Comparison of ENCODE assay signal across 8 mouse cellular contexts in the genomic region with DNA sequence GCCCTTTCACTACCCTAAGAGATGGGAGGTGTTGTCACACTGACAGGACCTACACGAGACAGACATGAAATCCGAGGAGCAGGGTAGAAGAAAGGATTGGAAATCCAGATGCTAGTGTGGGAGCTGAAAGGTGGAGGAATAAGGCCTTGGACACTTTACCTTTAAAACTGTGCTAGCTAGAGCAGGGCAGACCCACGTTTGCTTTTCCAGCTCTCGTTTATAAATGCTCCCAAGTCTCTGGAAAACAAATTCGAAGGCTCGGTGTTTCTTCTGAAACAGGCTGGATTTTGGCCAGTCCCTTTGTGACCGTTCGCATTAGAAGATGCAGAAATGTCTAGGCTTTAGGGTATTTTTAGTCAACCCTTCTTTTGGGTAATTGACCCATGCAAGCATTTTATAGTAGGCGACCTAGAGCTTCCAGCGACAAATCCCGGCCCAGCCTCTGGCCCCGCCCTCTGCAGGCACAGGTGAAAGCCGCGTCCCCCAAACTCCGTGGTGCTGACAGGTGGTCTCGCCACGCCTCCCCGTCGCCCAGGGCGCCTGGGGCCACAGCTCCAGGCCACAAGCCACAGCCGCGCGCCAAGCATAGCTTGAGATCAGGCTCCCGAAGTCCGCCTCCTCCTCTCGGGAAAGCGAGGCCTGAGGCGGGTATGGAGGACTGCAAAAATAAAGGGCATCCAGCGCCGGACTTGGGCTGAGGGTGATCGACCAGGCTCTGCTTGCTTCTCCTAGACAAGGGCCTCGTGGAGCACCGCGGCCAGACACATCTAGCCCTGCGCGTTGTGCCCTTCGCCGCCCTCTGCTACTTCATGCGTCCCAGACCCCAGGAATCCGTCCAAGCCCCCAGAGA. TPM values are rescaled to one million over a fixed set of nuclear protein-coding genes. Genes with fewer than 3 reads are reported as not detected.
A peak's percentile ranks its signal among the peaks of the same experiment; 100 is the strongest.
DNase-seq lines count a peak whose midpoint lies in the region; ATAC-seq lines count a peak whose summit lies in the region.

No protein-coding gene starts in this region.

- 7% methylated on average over 40 of the region's 40 CpGs for WGBS in intestine, embryonic 15.5 days
- 7% methylated on average over 40 of the region's 40 CpGs for WGBS in liver, embryonic 15.5 days (ENCODE audit: insufficient replicate concordance)
- WGBS in stomach, embryonic 15.5 days = 7% methylated on average over 40 of the region's 40 CpGs

- peak overlapping the region; percentile 94 for H3K27ac ChIP-seq in intestine, embryonic 15.5 days
- H3K27ac ChIP-seq in liver, embryonic 15.5 days (replicated peaks) = no peak overlapping the region
- peak overlapping the region; percentile 81 for H3K27ac ChIP-seq in stomach, embryonic 15.5 days

- peak overlapping the region; percentile 74 for H3K9ac ChIP-seq in intestine, embryonic 15.5 days
- no peak overlapping the region for H3K9ac ChIP-seq in liver, embryonic 15.5 days
- peak overlapping the region; percentile 74 for H3K9ac ChIP-seq in stomach, embryonic 15.5 days

- H3K4me1 ChIP-seq in intestine, embryonic 15.5 days (replicated peaks) = peaks cover 18% of the 10 kb centered on the region
- peaks cover 14% of the 10 kb centered on the region for H3K4me1 ChIP-seq in liver, embryonic 15.5 days (replicated peaks)
- H3K4me1 ChIP-seq in stomach, embryonic 15.5 days = peaks cover 11% of the 10 kb centered on the region; the same call in 1 of the 2 replicates

- peak overlapping the region; percentile 64 for H3K4me3 ChIP-seq in intestine, embryonic 15.5 days (replicated peaks)
- H3K4me3 ChIP-seq in liver, embryonic 15.5 days (replicated peaks) = peak overlapping the region; percentile 51
- H3K4me3 ChIP-seq in stomach, embryonic 15.5 days (replicated peaks) = peak overlapping the region; percentile 66

- no peak; the same call in none of the 2 replicates for ATAC-seq in intestine, embryonic 15.5 days
- peak; percentile 5; the same call in 1 of the 2 replicates for ATAC-seq in liver, embryonic 15.5 days (ENCODE audit: insufficient read depth)
- ATAC-seq in stomach, embryonic 15.5 days (ENCODE audit: insufficient read depth, low FRiP score, low read depth) = peak; percentile 1; the same call in 1 of the 2 replicates
- no peak for ATAC-seq in megakaryocyte-erythroid progenitor cell, adult 5-6 weeks (replicated peaks; ENCODE audit: low FRiP score, low TSS enrichment, poor library complexity, severe bottlenecking)

- H3K4me2 ChIP-seq in intestine, embryonic 15.5 days (replicated peaks) = peak overlapping the region; percentile 99
- peak overlapping the region; percentile 70 for H3K4me2 ChIP-seq in liver, embryonic 15.5 days
- H3K4me2 ChIP-seq in stomach, embryonic 15.5 days = peak overlapping the region; percentile 98

- DNase-seq in thymus, postnatal 4 days = peak; percentile 33
- DNase-seq in thymus, postnatal 0 days (ENCODE audit: low spot score) = no peak
- peak; percentile 43 to 47 for DNase-seq in cerebellum, postnatal 14 days
- peak; percentile 49 to 62 for DNase-seq in gastrocnemius, adult 8-10 months (ENCODE audit: low spot score in 2 of 2)

- H3K27me3 ChIP-seq in intestine, embryonic 15.5 days (replicated peaks) = no peaks in the 10 kb centered on the region
- H3K27me3 ChIP-seq in liver, embryonic 15.5 days = peaks cover 73% of the 10 kb centered on the region
- H3K27me3 ChIP-seq in stomach, embryonic 15.5 days (replicated peaks) = no peaks in the 10 kb centered on the region

- no peaks in the 10 kb centered on the region for H3K9me3 ChIP-seq in intestine, embryonic 15.5 days
- no peaks in the 10 kb centered on the region for H3K9me3 ChIP-seq in liver, embryonic 15.5 days (replicated peaks)
- no peaks in the 10 kb centered on the region for H3K9me3 ChIP-seq in stomach, embryonic 15.5 days

- no peaks in the 10 kb centered on the region for H3K36me3 ChIP-seq in intestine, embryonic 15.5 days
- H3K36me3 ChIP-seq in liver, embryonic 15.5 days (replicated peaks) = no peaks in the 10 kb centered on the region
- H3K36me3 ChIP-seq in stomach, embryonic 15.5 days = no peaks in the 10 kb centered on the region

RNA-seq across cellular contexts. Expression of a gene that starts 0.8 kb away (rescaled TPM):
- polyA plus RNA-seq in thymus, postnatal 0 days (2015; fragmentation: Nextera tagmentation; extraction: Ambion mirVana) = 0.51 and 0.69 TPM in 2 replicates
- total RNA-seq in gastrocnemius, adult 8-10 months (2022) = 10 to 100 TPM; 47.4 to 69.0 (median 56.6) TPM
- polyA plus RNA-seq in intestine, embryonic 15.5 days (2015; fragmentation: Nextera tagmentation; extraction: Ambion mirVana) = 5.2 and 5.4 TPM in 2 replicates
- 0.59 and 0.60 TPM in 2 replicates for polyA plus RNA-seq in liver, embryonic 15.5 days (2015; fragmentation: Nextera tagmentation; extraction: Ambion mirVana)
- 7.1 and 8.0 TPM in 2 replicates for polyA plus RNA-seq in stomach, embryonic 15.5 days (2015; fragmentation: Nextera tagmentation; extraction: Ambion mirVana)
- 0.07 and 4.2 TPM in 2 replicates for total RNA-seq in megakaryocyte-erythroid progenitor cell, adult 5-6 weeks (2014; fragmentation: Nextera tagmentation)
- total RNA-seq in megakaryocyte-erythroid progenitor cell, adult 5-6 weeks (2017) = 0.15 and 0.61 TPM in 2 replicates

RNA-seq across cellular contexts. Expression of a gene that starts 49.9 kb away (rescaled TPM):
- 11.2 and 16.3 TPM in 2 replicates for polyA plus RNA-seq in thymus, postnatal 0 days (2015; fragmentation: Nextera tagmentation; extraction: Ambion mirVana)
- total RNA-seq in gastrocnemius, adult 8-10 months (2022) = 10 to 100 TPM; 50.0 to 57.8 (median 53.9) TPM
- polyA plus RNA-seq in intestine, embryonic 15.5 days (2015; fragmentation: Nextera tagmentation; extraction: Ambion mirVana) = 21.6 and 22.7 TPM in 2 replicates
- polyA plus RNA-seq in liver, embryonic 15.5 days (2015; fragmentation: Nextera tagmentation; extraction: Ambion mirVana) = 17.7 and 18.7 TPM in 2 replicates
- polyA plus RNA-seq in stomach, embryonic 15.5 days (2015; fragmentation: Nextera tagmentation; extraction: Ambion mirVana) = 22.6 and 27.3 TPM in 2 replicates
- total RNA-seq in megakaryocyte-erythroid progenitor cell, adult 5-6 weeks (2014; fragmentation: Nextera tagmentation) = 21.1 and 21.5 TPM in 2 replicates
- 7.8 and 18.8 TPM in 2 replicates for total RNA-seq in megakaryocyte-erythroid progenitor cell, adult 5-6 weeks (2017)

RNA-seq across cellular contexts. Expression of a gene that starts 59.8 kb away (rescaled TPM):
- 105 and 107 TPM in 2 replicates for polyA plus RNA-seq in thymus, postnatal 0 days (2015; fragmentation: Nextera tagmentation; extraction: Ambion mirVana)
- 10 to 100 TPM; 15.3 to 20.5 (median 19.2) TPM for total RNA-seq in gastrocnemius, adult 8-10 months (2022)
- 48.7 and 55.4 TPM in 2 replicates for polyA plus RNA-seq in intestine, embryonic 15.5 days (2015; fragmentation: Nextera tagmentation; extraction: Ambion mirVana)
- polyA plus RNA-seq in liver, embryonic 15.5 days (2015; fragmentation: Nextera tagmentation; extraction: Ambion mirVana) = 22.4 and 23.9 TPM in 2 replicates
- 48.5 and 51.3 TPM in 2 replicates for polyA plus RNA-seq in stomach, embryonic 15.5 days (2015; fragmentation: Nextera tagmentation; extraction: Ambion mirVana)
- 51.5 and 57.9 TPM in 2 replicates for total RNA-seq in megakaryocyte-erythroid progenitor cell, adult 5-6 weeks (2014; fragmentation: Nextera tagmentation)
- 84.5 and 101 TPM in 2 replicates for total RNA-seq in megakaryocyte-erythroid progenitor cell, adult 5-6 weeks (2017)

Comparison
In these comparisons a context has a peak if more than half of its experiments do, and no peak if none do; other contexts are left out.
1. ATAC-seq: peak in liver, embryonic 15.5 days (single experiment) and stomach, embryonic 15.5 days (single experiment); none in intestine, embryonic 15.5 days (single experiment) and megakaryocyte-erythroid progenitor cell, adult 5-6 weeks (single experiment).
2. Peak in every context shown above with its lines, with median percentiles within 50 percentile points of each other: H3K4me2 ChIP-seq and H3K4me3 ChIP-seq.